10 mouse cellular contexts compared by ENCODE assay signal in the genomic region with DNA sequence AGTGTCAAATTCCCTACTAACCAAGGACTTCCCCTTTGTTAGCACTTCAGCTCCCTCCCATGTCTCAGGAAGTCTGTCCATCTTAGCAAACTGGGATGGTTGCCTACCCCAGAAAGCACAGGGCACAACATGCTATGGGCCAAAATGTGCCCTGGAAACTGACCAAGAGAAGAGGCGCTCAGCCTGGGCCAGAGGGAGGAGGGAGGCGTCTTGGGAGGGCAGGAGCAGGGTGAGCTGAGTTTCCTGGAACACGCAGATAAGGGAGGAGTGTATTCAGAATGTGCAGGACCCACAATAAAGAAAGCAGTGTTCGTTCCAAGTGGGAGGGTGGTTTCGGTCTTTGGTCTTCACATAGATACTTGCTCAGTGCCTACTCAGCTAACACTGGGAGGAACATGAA. TPM values are rescaled to one million over a fixed set of nuclear protein-coding genes. Genes with fewer than 3 reads are reported as not detected.
DNase-seq lines count a peak whose midpoint lies in the region; ATAC-seq and TF ChIP-seq lines count a peak whose summit lies in the region.
"Had no signal": no experiment of that assay in that cellular context is flagged by ENCODE, and none has a peak within 500 bp of the region (broad histone marks: within the 10 kb centered on the region; RNA-seq: fewer than 3 reads in every experiment).

No protein-coding gene starts in this region.

- no peaks in the 10 kb centered on the region for H3K27me3 ChIP-seq in lung, postnatal 0 days (replicated peaks; ENCODE audit: insufficient read depth, low read length)
- no peaks in the 10 kb centered on the region for H3K27me3 ChIP-seq in stomach, embryonic 16.5 days (ENCODE audit: control insufficient read depth, insufficient read depth, low read length)
- no peaks in the 10 kb centered on the region for H3K27me3 ChIP-seq in forebrain, embryonic 15.5 days
- no peaks in the 10 kb centered on the region for H3K27me3 ChIP-seq in hindbrain, embryonic 16.5 days (replicated peaks; ENCODE audit: control insufficient read depth, insufficient read depth, low read length)
- H3K27me3 ChIP-seq: hindbrain, embryonic 15.5 days had no signal

- no peak overlapping the region for H3K9ac ChIP-seq in lung, postnatal 0 days (replicated peaks; ENCODE audit: low read depth)
- no peak overlapping the region for H3K9ac ChIP-seq in stomach, embryonic 16.5 days (ENCODE audit: low read length)
- H3K9ac ChIP-seq in forebrain, embryonic 15.5 days (replicated peaks), result no peak overlapping the region
- H3K9ac ChIP-seq in hindbrain, embryonic 16.5 days (ENCODE audit: low read depth, low read length), result no peak overlapping the region
- H3K9ac ChIP-seq: hindbrain, embryonic 15.5 days had no signal

- no peak overlapping the region for H3K4me3 ChIP-seq in lung, postnatal 0 days (ENCODE audit: low read depth, low read length)
- H3K4me3 ChIP-seq in stomach, embryonic 16.5 days (replicated peaks; ENCODE audit: low read length), result no peak overlapping the region
- no peak overlapping the region for H3K4me3 ChIP-seq in forebrain, embryonic 15.5 days
- H3K4me3 ChIP-seq in hindbrain, embryonic 16.5 days (ENCODE audit: low read length), result no peak overlapping the region
- H3K4me3 ChIP-seq: hindbrain, embryonic 15.5 days had no signal

- H3K9me3 ChIP-seq in lung, postnatal 0 days (ENCODE audit: low read length), result no peaks in the 10 kb centered on the region
- H3K9me3 ChIP-seq in stomach, embryonic 16.5 days (replicated peaks; ENCODE audit: control insufficient read depth, low read length), result no peaks in the 10 kb centered on the region
- H3K9me3 ChIP-seq in forebrain, embryonic 15.5 days, result no peaks in the 10 kb centered on the region
- H3K9me3 ChIP-seq in hindbrain, embryonic 16.5 days (ENCODE audit: control insufficient read depth, low read length), result no peaks in the 10 kb centered on the region
- H3K9me3 ChIP-seq: hindbrain, embryonic 15.5 days had no signal

- intact Hi-C loops in heart, postnatal 25 days (cut with DNase I), result no loop called here

- 63% methylated on average over 5 of the region's 5 CpGs for WGBS in lung, postnatal 0 days
- WGBS in stomach, embryonic 16.5 days, result 61% methylated on average over 5 of the region's 5 CpGs
- 83% methylated on average over 5 of the region's 5 CpGs for WGBS in forebrain, embryonic 15.5 days
- 85% methylated on average over 5 of the region's 5 CpGs for WGBS in hindbrain, embryonic 16.5 days

- DNase-seq in adrenal gland, postnatal 14 days, result peak; percentile 34
- DNase-seq in adrenal gland, adult 18-20 months (ENCODE audit: low spot score in 2 of 2), result no peak
- DNase-seq in lung, postnatal 0 days (ENCODE audit: low spot score), result peak; percentile 26
- DNase-seq in lung, postnatal 36 days, result no peak
- DNase-seq in heart, postnatal 25 days (ENCODE audit: low spot score), result peak; percentile 34

- no peak for ATAC-seq in lung, postnatal 0 days
- no peak for ATAC-seq in stomach, embryonic 16.5 days (ENCODE audit: insufficient read depth, low FRiP score)
- ATAC-seq in forebrain, embryonic 15.5 days (replicated peaks), result no peak
- no peak for ATAC-seq in hindbrain, embryonic 16.5 days
- ATAC-seq: forebrain, embryonic 16.5 days had no signal

- no peak overlapping the region for H3K27ac ChIP-seq in lung, postnatal 0 days (ENCODE audit: low read length)
- H3K27ac ChIP-seq in stomach, embryonic 16.5 days (ENCODE audit: low read length), result peak overlapping the region; percentile 36; the same call in 1 of the 2 replicates
- H3K27ac ChIP-seq in forebrain, embryonic 15.5 days (replicated peaks), result no peak overlapping the region
- no peak overlapping the region for H3K27ac ChIP-seq in hindbrain, embryonic 16.5 days (ENCODE audit: low read depth, low read length)
- H3K27ac ChIP-seq: hindbrain, embryonic 15.5 days had no signal

- peaks cover 4% of the 10 kb centered on the region; the same call in 1 of the 2 replicates for H3K4me1 ChIP-seq in lung, postnatal 0 days (ENCODE audit: insufficient read depth, low read depth, low read length)
- peaks cover 11% of the 10 kb centered on the region for H3K4me1 ChIP-seq in stomach, embryonic 16.5 days (ENCODE audit: control insufficient read depth, insufficient read depth, low read length)
- peaks cover 16% of the 10 kb centered on the region for H3K4me1 ChIP-seq in forebrain, embryonic 15.5 days
- H3K4me1 ChIP-seq in hindbrain, embryonic 16.5 days (ENCODE audit: control insufficient read depth, insufficient read depth, low read depth, low read length), result peaks cover 14% of the 10 kb centered on the region

- TF ChIP-seq CTCF in lung, postnatal 0 days (IDR thresholded peaks at IDR 0.05), result no peak

- H3K4me2 ChIP-seq in lung, postnatal 0 days (replicated peaks; ENCODE audit: low read depth, low read length), result no peak overlapping the region
- no peak overlapping the region for H3K4me2 ChIP-seq in stomach, embryonic 16.5 days (ENCODE audit: low read depth, low read length)
- no peak overlapping the region for H3K4me2 ChIP-seq in forebrain, embryonic 15.5 days (replicated peaks)
- no peak overlapping the region for H3K4me2 ChIP-seq in hindbrain, embryonic 16.5 days (ENCODE audit: low read length)
- H3K4me2 ChIP-seq: hindbrain, embryonic 15.5 days had no signal

- 0 out of 2 replicates have a peak, but pooled peaks cover 13% of the 10 kb centered on the region for H3K36me3 ChIP-seq in lung, postnatal 0 days (ENCODE audit: insufficient read depth, low read length)
- peaks cover 12% of the 10 kb centered on the region; the same call in 1 of the 2 replicates for H3K36me3 ChIP-seq in stomach, embryonic 16.5 days (ENCODE audit: control insufficient read depth, insufficient read depth, low read length)
- H3K36me3 ChIP-seq in forebrain, embryonic 15.5 days, result peaks cover 54% of the 10 kb centered on the region
- H3K36me3 ChIP-seq in hindbrain, embryonic 16.5 days (ENCODE audit: control insufficient read depth, insufficient read depth, low read length), result peaks cover 30% of the 10 kb centered on the region

- no peak for TF ChIP-seq EP300 in lung, postnatal 0 days (IDR thresholded peaks at IDR 0.05)

RNA-seq across cellular contexts. Expression of a gene that starts 5.3 kb away (rescaled TPM):
- 35.8 and 38.6 TPM in 2 replicates for total RNA-seq in adrenal gland, postnatal 14 days (2021)
- total RNA-seq in adrenal gland, adult 18-20 months (2021), result 10 to 100 TPM; 34.7 to 36.8 TPM
- 19.1 and 24.3 TPM in 2 replicates for polyA plus RNA-seq in lung, postnatal 0 days (2015; fragmentation: Nextera tagmentation; extraction: Ambion mirVana)
- 100 to 1,000 TPM; 160 to 162 TPM for total RNA-seq in heart, postnatal 25 days (2021)
- polyA plus RNA-seq in stomach, embryonic 16.5 days (2015; fragmentation: Nextera tagmentation; extraction: Ambion mirVana), result 45.2 and 49.0 TPM in 2 replicates
- 62.9 and 69.3 TPM in 2 replicates for polyA plus RNA-seq in forebrain, embryonic 15.5 days (2015; fragmentation: Nextera tagmentation; extraction: Ambion mirVana)
- 75.3 and 80.5 TPM in 2 replicates for polyA plus RNA-seq in hindbrain, embryonic 16.5 days (2015; fragmentation: Nextera tagmentation; extraction: Ambion mirVana)

RNA-seq across cellular contexts. Expression of a gene that starts 10.0 kb away (rescaled TPM):
- 17.5 and 19.1 TPM in 2 replicates for total RNA-seq in adrenal gland, postnatal 14 days (2021)
- total RNA-seq in adrenal gland, adult 18-20 months (2021), result 10 to 100 TPM; 21.4 to 26.4 TPM
- polyA plus RNA-seq in lung, postnatal 0 days (2015; fragmentation: Nextera tagmentation; extraction: Ambion mirVana), result 12.3 and 13.5 TPM in 2 replicates
- total RNA-seq in heart, postnatal 25 days (2021), result 1 to 10 TPM; 6.7 to 9.3 TPM
- polyA plus RNA-seq in stomach, embryonic 16.5 days (2015; fragmentation: Nextera tagmentation; extraction: Ambion mirVana), result 17.9 and 19.1 TPM in 2 replicates
- 24.1 and 26.2 TPM in 2 replicates for polyA plus RNA-seq in forebrain, embryonic 15.5 days (2015; fragmentation: Nextera tagmentation; extraction: Ambion mirVana)
- 23.6 and 24.4 TPM in 2 replicates for polyA plus RNA-seq in hindbrain, embryonic 16.5 days (2015; fragmentation: Nextera tagmentation; extraction: Ambion mirVana)

RNA-seq across cellular contexts. Expression of a gene that starts 13.5 kb away (rescaled TPM):
- 41.8 and 51.8 TPM in 2 replicates for total RNA-seq in adrenal gland, postnatal 14 days (2021)
- total RNA-seq in adrenal gland, adult 18-20 months (2021), result 10 to 100 TPM; 51.3 to 61.9 TPM
- 69.5 and 73.5 TPM in 2 replicates for polyA plus RNA-seq in lung, postnatal 0 days (2015; fragmentation: Nextera tagmentation; extraction: Ambion mirVana)
- 10 to 100 TPM; 24.6 to 24.8 TPM for total RNA-seq in heart, postnatal 25 days (2021)
- 98.7 and 105 TPM in 2 replicates for polyA plus RNA-seq in stomach, embryonic 16.5 days (2015; fragmentation: Nextera tagmentation; extraction: Ambion mirVana)
- 57.7 and 60.5 TPM in 2 replicates for polyA plus RNA-seq in forebrain, embryonic 15.5 days (2015; fragmentation: Nextera tagmentation; extraction: Ambion mirVana)
- polyA plus RNA-seq in hindbrain, embryonic 16.5 days (2015; fragmentation: Nextera tagmentation; extraction: Ambion mirVana), result 49.4 and 50.1 TPM in 2 replicates

RNA-seq across cellular contexts. Expression of a gene that starts 26.2 kb away (rescaled TPM):
- total RNA-seq in adrenal gland, postnatal 14 days (2021), result 1,056 and 1,152 TPM in 2 replicates
- total RNA-seq in adrenal gland, adult 18-20 months (2021), result 100 to 1,000 TPM; 514 to 860 TPM
- 440 and 448 TPM in 2 replicates for polyA plus RNA-seq in lung, postnatal 0 days (2015; fragmentation: Nextera tagmentation; extraction: Ambion mirVana)
- total RNA-seq in heart, postnatal 25 days (2021), result 1,000 to 10,000 TPM; 2,545 to 2,748 TPM
- polyA plus RNA-seq in stomach, embryonic 16.5 days (2015; fragmentation: Nextera tagmentation; extraction: Ambion mirVana), result 586 and 601 TPM in 2 replicates
- polyA plus RNA-seq in forebrain, embryonic 15.5 days (2015; fragmentation: Nextera tagmentation; extraction: Ambion mirVana), result 751 and 752 TPM in 2 replicates
- 890 and 1,047 TPM in 2 replicates for polyA plus RNA-seq in hindbrain, embryonic 16.5 days (2015; fragmentation: Nextera tagmentation; extraction: Ambion mirVana)

RNA-seq across cellular contexts. Expression of a gene that starts 42.0 kb away (rescaled TPM):
- 12.9 and 17.8 TPM in 2 replicates for total RNA-seq in adrenal gland, postnatal 14 days (2021)
- 10 to 100 TPM; 12.3 to 13.6 TPM for total RNA-seq in adrenal gland, adult 18-20 months (2021)
- polyA plus RNA-seq in lung, postnatal 0 days (2015; fragmentation: Nextera tagmentation; extraction: Ambion mirVana), result 7.3 and 7.8 TPM in 2 replicates
- total RNA-seq in heart, postnatal 25 days (2021), result 1 to 10 TPM; 6.8 to 8.9 TPM
- polyA plus RNA-seq in stomach, embryonic 16.5 days (2015; fragmentation: Nextera tagmentation; extraction: Ambion mirVana), result 21.6 and 22.3 TPM in 2 replicates
- 26.6 and 29.8 TPM in 2 replicates for polyA plus RNA-seq in forebrain, embryonic 15.5 days (2015; fragmentation: Nextera tagmentation; extraction: Ambion mirVana)
- 32.0 and 33.9 TPM in 2 replicates for polyA plus RNA-seq in hindbrain, embryonic 16.5 days (2015; fragmentation: Nextera tagmentation; extraction: Ambion mirVana)

Comparison
In these comparisons a context has a peak if more than half of its experiments do, and no peak if none do; other contexts are left out.
1. DNase-seq: peak in adrenal gland, postnatal 14 days (single experiment), lung, postnatal 0 days (single experiment) and heart, postnatal 25 days (single experiment); none in adrenal gland, adult 18-20 months (0 of 2) and lung, postnatal 36 days (single experiment).